Mouse (Mus musculus) embryonic stem cell, embryonic (primary cell): Measurements from ENCODE around the gene Hilpda.

Experiments
- CTCF ChIA-PET, 4 experiments: fragments of 300-600 bp in 2 of 4; fragments of 350-600 bp in 2 of 4; sonication (Branson Sonifier 250); formaldehyde crosslinking; loops; one replicate each; lab custom pipeline; 2022; ENCODE audit warnings: inconsistent platforms in 2 of 4; lab: Charles Lee
- POLR2A ChIA-PET, 4 experiments: fragments of 300-600 bp in 2 of 4; fragments of 350-600 bp in 2 of 4; sonication (Branson Sonifier 250); formaldehyde crosslinking; loops; one replicate each; lab custom pipeline; 2022; ENCODE audit warnings: antibody characterized with exemption in 4 of 4, inconsistent platforms in 1 of 4; lab: Charles Lee

The Hilpda gene

GRCm38 (mm10) chr6:29303251-29303650 lies 31.0 kb downstream of the Hilpda start:
- ChIA-PET POLR2A (interaction anchor here in 2 of 4 experiments (0.6 to 3.0 kb wide), 6 partner anchors 16 to 165 kb away, joined by 3 to 25 read pairs (median 4); partner anchors contain the start of genes Calu (in 2 of the 2) and Impdh1 (in 1 of the 2)), CTCF (interaction anchor here in 3 of 4 experiments (0.5 to 2.9 kb wide), 15 partner anchors 9 to 223 kb away, joined by 3 to 17 read pairs (median 4); partner anchors contain the start of genes Calu (in 1 of the 3), Ccdc136 (in 1 of the 3), Fam71f2 (in 1 of the 3) and Hilpda (in 1 of the 3))

GRCm38 (mm10) chr6:29303726-29304125 lies 31.4 kb downstream of the Hilpda start:
- ChIA-PET CTCF (interaction anchor here in 3 of 4 experiments (0.5 to 2.9 kb wide), 17 partner anchors 9 to 223 kb away, joined by 3 to 17 read pairs (median 3); partner anchors contain the start of genes Calu (in 1 of the 3), Ccdc136 (in 1 of the 3), Fam71f2 (in 1 of the 3) and Hilpda (in 1 of the 3)), POLR2A (interaction anchor here in 2 of 4 experiments (0.6 to 3.0 kb wide), 6 partner anchors 17 to 165 kb away, joined by 3 to 25 read pairs (median 4); partner anchors contain the start of genes Calu (in 2 of the 2) and Fam71f2 (in 1 of the 2))

DNA sequence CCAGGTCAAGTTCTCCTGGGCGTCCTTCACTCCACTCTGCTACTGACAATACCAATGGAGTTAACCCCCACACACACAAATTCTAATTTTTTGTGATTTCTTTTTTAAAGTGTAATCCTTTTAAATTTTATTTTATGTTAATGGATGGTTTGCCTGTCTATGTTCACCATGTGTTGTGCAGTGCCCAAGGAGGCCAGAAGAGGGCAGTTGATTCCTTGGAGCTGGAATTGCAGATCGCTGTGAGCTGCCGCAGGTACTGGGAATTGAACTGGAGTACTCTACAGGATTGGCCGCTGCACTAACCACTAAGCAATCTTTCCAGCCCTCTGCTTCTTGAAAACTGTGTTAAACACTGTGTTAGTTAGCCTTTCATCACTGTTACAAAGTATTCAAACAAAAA lies 33.2 kb downstream of the Hilpda start:
- ChIA-PET CTCF (interaction anchor here (0.6 to 2.9 kb wide), 33 partner anchors 9 to 1048 kb away, joined by 3 to 17 read pairs (median 3); partner anchors contain the start of gene Calu (in 2 of the 4)), POLR2A (interaction anchor here in 2 of 4 experiments (0.6 to 8.8 kb wide), 7 partner anchors 8 to 126 kb away, joined by 3 to 75 read pairs (median 4); partner anchors contain the start of gene Calu (in 2 of the 2))

- ChIA-PET CTCF (interaction anchor here (0.6 to 2.2 kb wide), 7 partner anchors 25 to 226 kb away, joined by 3 to 7 read pairs (median 4); partner anchors contain the start of genes Calu (in 1 of the 4) and Fam71f2 (in 1 of the 4)), POLR2A (interaction anchor here (0.6 to 8.8 kb wide), 44 partner anchors 9 to 363 kb away, joined by 3 to 75 read pairs (median 5); partner anchors contain the start of genes Calu (in 4 of the 4), Hilpda (in 2 of the 4), Fam71f2 (in 1 of the 4) and Impdh1 (in 1 of the 4))
Measured at GRCm38 (mm10) chr6:29308846-29309605, 36.7 kb downstream of the Hilpda start.

GRCm38 (mm10) chr6:29313690-29314202 lies 41.5 kb downstream of the Hilpda start:
- ChIA-PET CTCF (interaction anchor here in 2 of 4 experiments (0.6 kb wide), 2 partner anchors 9 to 73 kb away, joined by 3 to 4 read pairs; no protein-coding TSS in a partner anchor), POLR2A (interaction anchor here in 1 of 4 experiments (1.3 to 3.2 kb wide), 2 partner anchors 10 to 34 kb away, joined by 3 to 18 read pairs; partner anchors contain the start of gene Calu)

DNA sequence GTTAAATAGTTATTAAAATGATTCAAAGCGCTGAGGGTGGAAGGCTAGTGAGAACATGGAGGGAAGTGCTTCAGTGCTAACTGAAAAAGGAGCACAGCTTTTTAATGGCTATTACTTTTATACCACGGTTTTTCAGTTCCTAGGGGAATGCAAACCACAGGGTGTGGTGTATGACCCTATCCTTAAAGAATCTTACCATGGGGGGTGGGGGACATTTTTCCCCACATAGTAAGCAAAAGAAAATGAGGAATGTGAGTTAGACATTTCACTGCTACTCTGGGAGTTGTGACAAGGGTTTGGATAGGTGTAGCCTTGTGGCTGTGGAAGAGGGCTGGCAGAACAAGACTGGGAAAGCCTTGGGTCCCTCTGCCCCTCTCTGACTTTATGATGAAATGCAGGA lies 45.0 kb downstream of the Hilpda start:
- ChIA-PET POLR2A (interaction anchor here in 2 of 4 experiments (1.0 to 1.1 kb wide), 2 partner anchors 8 to 30 kb away, joined by 4 read pairs; partner anchors contain the start of gene Calu (in 1 of the 2)), CTCF (interaction anchor here in 1 of 4 experiments (0.6 kb wide), 1 partner anchor 211 kb away, joined by 3 read pairs; no protein-coding TSS in a partner anchor)

DNA sequence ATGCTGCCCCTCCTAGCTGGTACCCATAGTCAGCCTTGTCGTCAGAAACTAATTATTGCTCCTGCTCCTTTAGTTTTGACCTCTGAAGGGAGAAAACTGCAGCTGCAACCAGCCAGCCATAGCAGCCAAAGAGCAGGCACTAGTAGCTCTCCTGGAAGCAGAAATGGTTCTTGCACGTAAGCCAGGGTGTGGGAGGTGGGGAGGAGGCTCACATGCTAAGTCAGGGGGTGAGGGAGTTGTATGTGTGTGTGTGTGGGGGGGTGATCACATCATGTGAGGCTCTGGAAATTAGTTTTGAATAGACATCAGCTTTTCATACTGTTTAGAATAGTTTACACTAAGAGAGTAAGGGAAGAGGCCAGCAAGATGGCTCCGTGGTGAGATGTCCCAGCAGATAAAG lies 45.7 kb downstream of the Hilpda start:
- ChIA-PET POLR2A (interaction anchor here in 2 of 4 experiments (1.0 to 1.1 kb wide), 2 partner anchors 8 to 30 kb away, joined by 4 read pairs; partner anchors contain the start of gene Calu (in 1 of the 2)), CTCF (interaction anchor here in 1 of 4 experiments (0.6 kb wide), 1 partner anchor 210 kb away, joined by 3 read pairs; no protein-coding TSS in a partner anchor)

- ChIA-PET CTCF (no interaction called here), POLR2A (interaction anchor here in 1 of 4 experiments (0.5 kb wide), 1 partner anchor 75 kb away, joined by 5 read pairs; no protein-coding TSS in a partner anchor)
Measured at GRCm38 (mm10) chr6:29318879-29319278, 46.6 kb downstream of the Hilpda start, which contains the start of gene Fam71f1. Gene Fam71f1, plus strand, starts transcription at chr6:29319140.

DNA sequence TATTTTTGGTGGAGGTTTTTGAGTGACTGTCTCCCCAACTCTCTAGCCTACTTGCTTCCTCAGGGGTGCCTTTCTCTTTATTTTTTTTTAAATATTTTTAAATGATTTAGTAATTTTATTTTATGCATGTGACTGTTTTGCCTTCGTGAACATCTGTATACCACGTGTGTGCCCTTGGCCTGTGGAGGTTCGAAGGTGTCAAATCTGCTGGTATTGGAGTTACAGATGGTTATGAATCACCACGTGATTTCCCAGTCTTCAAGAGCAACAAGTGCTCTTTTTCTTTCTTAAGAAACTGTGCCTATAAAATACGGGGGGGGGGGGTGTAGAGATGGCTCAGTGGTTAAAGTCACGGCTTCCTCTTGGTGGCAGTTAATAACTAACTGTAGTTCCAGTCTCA lies 49.3 kb downstream of the Hilpda start:
- CTCF ChIA-PET, result interaction anchor here in 1 of 4 experiments (1.7 kb wide), 1 partner anchor 26 kb away, joined by 4 read pairs; the partner anchor contains the start of gene Calu
- POLR2A ChIA-PET, result interaction anchor here in 2 of 4 experiments (0.8 to 4.7 kb wide), 5 partner anchors 12 to 30 kb away, joined by 3 to 32 read pairs (median 13); partner anchors contain the start of gene Calu (in 2 of the 2)

GRCm38 (mm10) chr6:29322147-29322546 lies 49.9 kb downstream of the Hilpda start:
- ChIA-PET CTCF (interaction anchor here in 2 of 4 experiments (1.6 to 1.9 kb wide), 3 partner anchors 17 to 26 kb away, joined by 4 to 5 read pairs (median 4); partner anchors contain the start of gene Calu (in 1 of the 2)), POLR2A (interaction anchor here in 3 of 4 experiments (0.6 to 4.7 kb wide), 13 partner anchors 9 to 878 kb away, joined by 3 to 32 read pairs (median 4); partner anchors contain the start of genes Calu (in 2 of the 3) and Opn1sw (in 1 of the 3))

DNA sequence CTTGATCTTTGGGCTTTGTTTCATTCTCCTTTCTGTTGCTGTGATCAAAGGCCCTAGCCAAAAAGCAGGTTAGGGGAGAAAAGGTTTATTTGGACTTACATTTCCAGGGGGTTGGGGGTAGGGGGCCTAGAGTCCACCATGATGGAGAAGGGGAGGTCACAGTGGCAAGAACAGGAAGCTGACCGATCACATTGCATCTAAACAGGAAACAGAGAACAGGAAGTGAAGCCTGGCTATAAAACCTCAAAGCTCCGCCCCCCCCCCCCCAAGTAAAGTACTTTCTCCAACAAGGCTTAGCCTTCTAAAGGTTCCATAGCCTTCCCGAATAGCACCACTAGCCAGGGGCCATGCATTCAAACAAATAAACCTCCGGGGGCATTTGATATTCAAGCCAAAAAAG lies 50.4 kb downstream of the Hilpda start:
- CTCF ChIA-PET, result interaction anchor here (0.5 to 1.9 kb wide), 6 partner anchors 18 to 683 kb away, joined by 3 to 5 read pairs (median 4); partner anchors contain the start of gene Calu (in 1 of the 4)
- POLR2A ChIA-PET, result interaction anchor here in 3 of 4 experiments (0.6 to 4.7 kb wide), 14 partner anchors 8 to 204 kb away, joined by 3 to 32 read pairs (median 4); partner anchors contain the start of genes Calu (in 3 of the 3) and Opn1sw (in 1 of the 3)
